Mouse (Mus musculus): ENCODE measurements around the gene Best2. TPM values are rescaled to one million over a fixed set of nuclear protein-coding genes. Genes with fewer than 3 reads are reported as not detected.

Best2 gene
- polyA plus RNA-seq (2015; fragmentation: Nextera tagmentation; extraction: Ambion mirVana): not detected in 2 replicates

DNA sequence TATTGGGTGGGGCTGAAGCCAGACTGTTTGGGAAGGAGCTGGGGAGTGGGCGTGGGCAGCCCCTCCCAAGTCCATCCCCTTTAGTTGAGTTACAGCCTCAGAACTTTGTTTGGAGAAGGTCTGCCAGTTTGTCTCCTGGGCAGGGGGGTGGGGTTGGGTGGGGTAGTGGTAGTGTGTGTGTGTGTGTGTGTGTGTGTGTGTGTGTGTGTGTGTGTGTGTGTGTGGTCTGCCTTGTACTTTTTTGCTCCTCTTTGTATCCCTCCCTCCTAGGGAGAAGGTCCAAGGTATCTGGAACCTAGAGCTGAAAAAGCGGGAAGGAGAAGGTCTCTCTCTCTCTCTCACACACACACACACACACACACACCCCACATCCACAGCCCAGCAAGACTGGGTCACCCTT is at the start of gene Best2:
Gene Best2, minus strand, starts transcription at position 101 of the 400 bp plus-strand sequence.

DNA sequence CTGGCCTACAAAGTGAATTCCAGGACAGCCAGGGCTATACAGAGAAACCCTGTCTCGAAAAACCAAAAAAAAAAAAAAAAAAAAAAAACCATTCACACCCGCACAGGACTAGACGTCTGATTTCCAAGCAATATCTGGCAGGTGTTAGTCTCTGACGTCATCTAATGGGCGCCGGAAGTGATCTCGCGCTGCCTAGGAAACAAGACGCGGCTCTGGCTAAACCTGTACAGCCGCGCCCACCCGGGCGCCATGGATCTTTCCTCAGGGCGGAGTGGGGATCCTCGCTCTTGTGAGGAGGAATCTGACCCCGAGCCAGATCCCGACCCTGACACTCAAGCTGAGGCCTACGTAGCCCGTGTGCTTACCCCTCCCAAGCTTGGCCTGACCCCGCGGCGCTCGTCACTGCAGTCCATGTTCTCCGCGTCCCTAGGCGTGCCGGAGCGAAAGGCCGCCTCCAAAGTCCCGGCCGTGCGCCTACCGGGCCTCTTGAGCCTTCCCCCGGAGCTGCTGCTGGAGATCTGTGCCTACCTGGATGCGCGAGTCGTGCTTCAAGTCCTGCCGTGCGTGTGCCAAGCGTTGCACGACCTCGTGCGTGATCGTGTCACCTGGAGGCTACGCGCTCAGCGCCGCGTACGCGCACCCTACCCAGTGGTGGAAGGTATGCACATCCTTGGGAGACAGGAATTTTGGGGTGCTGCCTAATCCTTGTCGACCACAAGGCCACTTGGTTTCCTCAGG is 45.7 kb upstream of the Best2 start, which contains the start of gene Fbxw9:
Gene Fbxw9, plus strand, starts transcription at position 177 of the 738 bp plus-strand sequence.

GRCm38 (mm10) chr8:85036718-85037365 is 22.5 kb upstream of the Best2 start, which contains the start of gene Tnpo2:
Gene Tnpo2, plus strand, starts transcription at chr8:85036915.

DNA sequence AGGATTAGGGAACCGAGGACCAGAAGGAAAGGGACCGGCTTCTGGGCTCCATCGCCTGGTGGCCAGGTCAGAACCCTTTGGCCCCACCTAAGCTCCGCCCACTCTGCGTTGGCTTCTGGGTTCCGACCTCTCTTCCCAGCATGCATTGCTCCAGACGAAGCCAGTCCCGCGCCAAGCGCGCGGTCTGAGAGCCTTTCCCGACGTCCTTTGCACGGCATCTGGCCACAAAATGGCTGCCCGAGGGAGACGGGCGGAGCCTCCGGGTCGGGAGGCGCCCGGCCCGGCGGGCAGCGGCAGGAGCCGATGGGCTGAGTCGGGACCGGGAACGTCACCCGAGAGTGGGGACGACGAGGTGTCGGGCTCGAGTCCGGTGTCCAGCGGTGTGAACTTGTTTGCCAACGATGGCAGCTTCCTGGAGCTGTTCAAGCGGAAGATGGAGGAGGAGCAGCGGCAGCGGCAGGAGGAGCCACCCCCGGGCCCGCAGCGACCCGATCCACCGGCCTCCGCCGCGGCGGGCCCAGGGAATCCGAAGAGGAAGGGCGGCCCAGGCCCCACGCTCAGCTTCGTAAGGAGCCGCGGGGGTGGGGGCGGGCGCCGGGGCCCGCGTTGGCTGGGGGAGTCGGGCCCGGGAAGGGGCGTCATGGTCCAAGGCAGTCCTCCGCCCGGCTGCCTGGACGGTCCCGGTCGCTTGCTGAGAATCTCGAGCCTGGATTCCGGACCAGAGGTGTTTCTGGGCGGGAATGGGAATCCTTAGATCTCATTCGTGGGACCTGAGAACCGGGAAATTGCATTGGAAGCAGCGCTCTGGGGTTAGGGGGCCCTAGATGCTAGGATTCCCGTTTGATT is 12.6 kb upstream of the Best2 start, which contains the start of gene Trir:
Gene Trir, plus strand, starts transcription at position 154 of the 846 bp plus-strand sequence.

DNA sequence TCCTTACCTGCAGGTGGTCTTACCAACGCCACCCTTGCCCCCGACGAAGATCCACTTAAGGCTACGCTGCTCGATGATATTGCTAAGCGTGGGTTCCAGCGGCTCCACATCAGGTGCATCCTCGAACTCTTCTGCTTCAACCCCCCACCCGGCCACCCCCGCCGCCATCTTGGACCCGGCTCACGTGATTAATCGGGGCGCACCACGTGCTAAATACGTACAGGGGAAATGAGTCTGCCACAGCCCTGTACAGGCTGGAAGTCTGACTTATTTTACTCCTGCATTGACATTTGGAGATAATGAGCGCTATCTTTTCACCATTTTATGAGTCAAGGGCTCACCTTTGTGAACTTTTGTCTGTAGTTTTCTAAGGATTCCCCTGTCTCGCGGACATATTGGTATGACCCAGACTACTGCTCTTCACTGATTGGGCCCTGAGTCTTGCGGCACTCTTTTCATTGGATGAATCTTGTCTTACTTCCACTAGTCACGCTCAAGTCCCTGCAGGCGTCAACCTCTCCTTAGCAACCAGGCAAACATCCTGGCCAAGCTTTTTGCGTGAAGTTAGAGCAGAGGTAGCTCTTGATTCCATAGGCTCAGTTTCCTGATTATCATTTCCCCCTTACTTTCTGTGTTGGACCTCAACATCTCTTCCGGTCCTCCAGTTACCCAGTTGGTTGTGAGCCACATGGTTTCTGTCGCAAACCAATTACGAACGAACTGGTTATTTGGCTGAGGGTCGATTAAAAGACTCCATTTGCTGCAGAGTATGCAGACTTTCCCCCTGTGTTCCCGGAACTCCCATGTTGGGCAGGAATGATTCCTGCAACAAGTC is 11.0 kb upstream of the Best2 start, which contains the start of gene Asna1:
Gene Asna1, minus strand, starts transcription at position 184 of the 835 bp plus-strand sequence.

GRCm38 (mm10) chr8:84990349-84990748 is 24.0 kb downstream of the Best2 start, which contains the start of gene Hook2:
Gene Hook2, plus strand, starts transcription at chr8:84990603.

GRCm38 (mm10) chr8:84978248-84978940 is 35.9 kb downstream of the Best2 start, which contains the start of gene Junb:
Gene Junb, minus strand, starts transcription at chr8:84978718.

DNA sequence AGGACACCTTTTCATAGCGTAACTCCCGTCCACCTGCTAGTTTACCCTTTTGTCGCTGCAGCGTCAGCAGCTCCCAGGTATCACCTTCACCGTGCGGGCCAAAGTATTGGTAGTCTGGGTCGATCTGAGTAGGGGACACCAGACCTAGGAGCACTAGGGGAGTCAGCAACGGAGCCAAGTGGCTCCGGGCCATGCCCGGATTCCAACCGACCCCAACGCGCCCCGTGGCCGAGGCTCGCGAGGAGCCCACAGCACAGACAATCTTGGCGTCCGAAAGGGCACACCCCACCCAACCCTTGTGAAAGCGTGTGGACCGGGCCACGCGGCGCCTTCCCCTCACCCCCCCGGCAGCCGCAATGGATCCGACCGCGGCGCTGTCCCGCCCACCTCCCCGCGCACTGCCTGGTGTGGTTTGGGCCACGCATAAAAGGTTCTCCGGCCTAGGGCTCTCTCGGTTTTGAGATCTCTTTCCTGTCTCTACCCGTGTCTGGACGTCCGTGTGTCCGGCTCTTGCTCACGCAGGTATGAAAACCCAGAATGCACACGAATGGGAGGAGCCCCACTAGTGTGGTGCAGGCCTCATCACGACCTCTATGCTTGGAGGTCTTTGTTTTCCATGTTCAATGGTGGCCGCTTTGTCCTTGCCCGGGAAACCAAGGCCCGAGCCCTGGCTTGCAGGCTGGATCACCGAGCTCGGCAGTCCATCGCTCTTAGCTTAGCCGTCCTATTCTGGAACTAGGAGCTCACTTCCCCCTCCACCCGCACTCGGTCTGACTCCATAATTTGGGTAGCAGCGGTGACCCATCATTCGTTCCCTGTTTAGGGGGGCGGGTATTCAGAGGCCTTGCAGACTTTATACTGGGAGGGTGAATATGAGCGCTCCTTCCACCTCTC is 44.8 kb downstream of the Best2 start, which contains the start of the genes Gm49661, Prdx2 and Rnaseh2a:
Gene Gm49661, minus strand, starts transcription at position 193 of the 894 bp plus-strand sequence.
Gene Prdx2, plus strand, starts transcription at position 347 of the 894 bp plus-strand sequence.
Gene Rnaseh2a, minus strand, starts transcription at position 527 of the 894 bp plus-strand sequence.

Small RNA genes within 50 kb of the gene (microRNA-seq; reads per million reads assigned to microRNA genes)
- 0.85 to 2.0 reads per million in 2 experiments for gene Mir7070

Other genes starting within 250 kb of the Best2 start
- gene Nfix, start 214.2 kb downstream of the Best2 start, polyA plus RNA-seq (2015; fragmentation: Nextera tagmentation; extraction: Ambion mirVana): 43.9 and 49.1 TPM in 2 replicates
- gene Dand5, start 191.7 kb downstream of the Best2 start, polyA plus RNA-seq (2015; fragmentation: Nextera tagmentation; extraction: Ambion mirVana): 8.7 and 8.9 TPM in 2 replicates
- 66.7 and 71.6 TPM in 2 replicates for gene Gadd45gip1, start 183.0 kb downstream of the Best2 start, polyA plus RNA-seq (2015; fragmentation: Nextera tagmentation; extraction: Ambion mirVana)
- 156 and 158 TPM in 2 replicates for gene Rad23a, start 173.9 kb downstream of the Best2 start, polyA plus RNA-seq (2015; fragmentation: Nextera tagmentation; extraction: Ambion mirVana)
- gene Calr, start 167.6 kb downstream of the Best2 start, polyA plus RNA-seq (2015; fragmentation: Nextera tagmentation; extraction: Ambion mirVana): 182 and 260 TPM in 2 replicates
- 37.7 and 40.9 TPM in 2 replicates for gene Farsa, start 157.5 kb downstream of the Best2 start, polyA plus RNA-seq (2015; fragmentation: Nextera tagmentation; extraction: Ambion mirVana)
- gene Syce2, start 142.4 kb downstream of the Best2 start, polyA plus RNA-seq (2015; fragmentation: Nextera tagmentation; extraction: Ambion mirVana): 11.9 and 16.7 TPM in 2 replicates
- gene Gcdh, start 120.6 kb downstream of the Best2 start, polyA plus RNA-seq (2015; fragmentation: Nextera tagmentation; extraction: Ambion mirVana): 25.0 and 25.2 TPM in 2 replicates
- gene Klf1, start 112.6 kb downstream of the Best2 start, polyA plus RNA-seq (2015; fragmentation: Nextera tagmentation; extraction: Ambion mirVana): 0.33 and 0.42 TPM in 2 replicates
- gene Dnase2a, start 106.0 kb downstream of the Best2 start, polyA plus RNA-seq (2015; fragmentation: Nextera tagmentation; extraction: Ambion mirVana): 6.7 and 7.6 TPM in 2 replicates
- gene Mast1, start 77.2 kb downstream of the Best2 start, polyA plus RNA-seq (2015; fragmentation: Nextera tagmentation; extraction: Ambion mirVana): not detected in 2 replicates
- gene Rtbdn, start 67.5 kb downstream of the Best2 start, polyA plus RNA-seq (2015; fragmentation: Nextera tagmentation; extraction: Ambion mirVana): not detected in 2 replicates
- not detected in 2 replicates for gene Gm49661, start 45.1 kb downstream of the Best2 start, polyA plus RNA-seq (2015; fragmentation: Nextera tagmentation; extraction: Ambion mirVana)
- 348 and 353 TPM in 2 replicates for gene Prdx2, start 44.9 kb downstream of the Best2 start, polyA plus RNA-seq (2015; fragmentation: Nextera tagmentation; extraction: Ambion mirVana)
- 41.5 and 48.0 TPM in 2 replicates for gene Rnaseh2a, start 44.8 kb downstream of the Best2 start, polyA plus RNA-seq (2015; fragmentation: Nextera tagmentation; extraction: Ambion mirVana)
- 11.2 and 16.5 TPM in 2 replicates for gene Junb, start 35.8 kb downstream of the Best2 start, polyA plus RNA-seq (2015; fragmentation: Nextera tagmentation; extraction: Ambion mirVana)
- 7.2 and 8.0 TPM in 2 replicates for gene Hook2, start 23.9 kb downstream of the Best2 start, polyA plus RNA-seq (2015; fragmentation: Nextera tagmentation; extraction: Ambion mirVana)
- gene Asna1, start 10.8 kb upstream of the Best2 start, polyA plus RNA-seq (2015; fragmentation: Nextera tagmentation; extraction: Ambion mirVana): 57.5 and 68.3 TPM in 2 replicates
- gene Trir, start 12.3 kb upstream of the Best2 start, polyA plus RNA-seq (2015; fragmentation: Nextera tagmentation; extraction: Ambion mirVana): 61.3 and 74.2 TPM in 2 replicates
- 11.4 and 12.6 TPM in 2 replicates for gene Tnpo2, start 22.4 kb upstream of the Best2 start, polyA plus RNA-seq (2015; fragmentation: Nextera tagmentation; extraction: Ambion mirVana)
- gene Fbxw9, start 45.5 kb upstream of the Best2 start, polyA plus RNA-seq (2015; fragmentation: Nextera tagmentation; extraction: Ambion mirVana): 9.5 and 11.5 TPM in 2 replicates
- not detected in 2 replicates for gene Gm5741, start 53.5 kb upstream of the Best2 start, polyA plus RNA-seq (2015; fragmentation: Nextera tagmentation; extraction: Ambion mirVana)
- 24.6 and 32.1 TPM in 2 replicates for gene Dhps, start 57.2 kb upstream of the Best2 start, polyA plus RNA-seq (2015; fragmentation: Nextera tagmentation; extraction: Ambion mirVana)
- 66.9 and 70.6 TPM in 2 replicates for gene Wdr83os, start 66.2 kb upstream of the Best2 start, polyA plus RNA-seq (2015; fragmentation: Nextera tagmentation; extraction: Ambion mirVana)
- gene Wdr83, start 66.8 kb upstream of the Best2 start, polyA plus RNA-seq (2015; fragmentation: Nextera tagmentation; extraction: Ambion mirVana): 24.8 and 28.0 TPM in 2 replicates
- 16.2 and 20.6 TPM in 2 replicates for gene Man2b1, start 68.7 kb upstream of the Best2 start, polyA plus RNA-seq (2015; fragmentation: Nextera tagmentation; extraction: Ambion mirVana)
- gene Zfp791, start 108.6 kb upstream of the Best2 start, polyA plus RNA-seq (2015; fragmentation: Nextera tagmentation; extraction: Ambion mirVana): 0.56 and 0.58 TPM in 2 replicates
- not detected in 2 replicates for gene Cks1brt, start 137.4 kb upstream of the Best2 start, polyA plus RNA-seq (2015; fragmentation: Nextera tagmentation; extraction: Ambion mirVana)
- gene Olfr371, start 211.5 kb upstream of the Best2 start, polyA plus RNA-seq (2015; fragmentation: Nextera tagmentation; extraction: Ambion mirVana): not detected in 2 replicates

Measured in skeletal muscle tissue, postnatal 0 days (tissue).